Mouse (Mus musculus): ENCODE results near the gene Smtnl2.
A peak's percentile ranks its signal among the peaks of the same experiment; 100 is the strongest.

The Smtnl2 gene

GRCm38 (mm10) chr11:72425201-72425600 is 13.7 kb upstream of the Smtnl2 start:
- DNase-seq: no peak

GRCm38 (mm10) chr11:72423686-72424085 is 12.2 kb upstream of the Smtnl2 start:
- no peak for DNase-seq

- DNase-seq: no peak
These were observed 10.2 kb upstream of the Smtnl2 start for GRCm38 (mm10) chr11:72421518-72422278.

- no peak for DNase-seq
These were observed 9.1 kb upstream of the Smtnl2 start for GRCm38 (mm10) chr11:72420460-72421122.

- DNase-seq: no peak
These were observed 7.5 kb upstream of the Smtnl2 start for GRCm38 (mm10) chr11:72419006-72419405.

- DNase-seq: no peak
These were observed 6.7 kb upstream of the Smtnl2 start for GRCm38 (mm10) chr11:72418227-72418626.

GRCm38 (mm10) chr11:72417376-72417775 is 5.9 kb upstream of the Smtnl2 start:
- no peak for DNase-seq

- no peak for DNase-seq
These were observed 5.2 kb upstream of the Smtnl2 start for GRCm38 (mm10) chr11:72416666-72417065.

GRCm38 (mm10) chr11:72415155-72415554 is 3.6 kb upstream of the Smtnl2 start:
- DNase-seq: no peak

GRCm38 (mm10) chr11:72413601-72414190 is 2.2 kb upstream of the Smtnl2 start:
- no peak for DNase-seq

GRCm38 (mm10) chr11:72413016-72413415 is 1.5 kb upstream of the Smtnl2 start:
- DNase-seq: peak; percentile 76

GRCm38 (mm10) chr11:72411945-72412344 is 432 bp upstream of the Smtnl2 start:
- no peak for DNase-seq

GRCm38 (mm10) chr11:72410521-72411092 is 906 bp downstream of the Smtnl2 start:
- DNase-seq: no peak

GRCm38 (mm10) chr11:72409649-72410385 is 1.7 kb downstream of the Smtnl2 start:
- no peak for DNase-seq

GRCm38 (mm10) chr11:72408451-72409170 is 2.9 kb downstream of the Smtnl2 start:
- no peak for DNase-seq

GRCm38 (mm10) chr11:72407574-72407973 is 3.9 kb downstream of the Smtnl2 start:
- no peak for DNase-seq

- no peak for DNase-seq
These were observed 4.4 kb downstream of the Smtnl2 start for GRCm38 (mm10) chr11:72407081-72407480.

- peak; percentile 34 for DNase-seq
These were observed 5.3 kb downstream of the Smtnl2 start for GRCm38 (mm10) chr11:72406079-72406675.

GRCm38 (mm10) chr11:72405532-72405931 is 6.0 kb downstream of the Smtnl2 start:
- no peak for DNase-seq

- no peak for DNase-seq
These were observed 8.5 kb downstream of the Smtnl2 start for GRCm38 (mm10) chr11:72402969-72403368.

- DNase-seq: no peak
These were observed 9.5 kb downstream of the Smtnl2 start for GRCm38 (mm10) chr11:72402017-72402416.

- DNase-seq: no peak
These were observed 10.4 kb downstream of the Smtnl2 start for GRCm38 (mm10) chr11:72401068-72401467.

Data from lung, postnatal 36 days (tissue).